Mouse (Mus musculus) stomach, postnatal 0 days (tissue): ENCODE data around the gene Acot3.

Experiments
- CTCF ChIP-seq: IDR thresholded peaks from 2 replicates; pipeline ENCODE4 v1.5.1; 2016; ENCODE audit warnings: antibody characterized with exemption, low read depth, mild to moderate bottlenecking, moderate library complexity
- EP300 ChIP-seq: optimal IDR thresholded peaks from 2 replicates; pipeline ENCODE3; 2016; ENCODE audit warnings: antibody characterized with exemption

GRCm38 (mm10) chr12:84010201-84010600 is 41.7 kb upstream of the Acot3 start:
- no peak for TF ChIP-seq EP300
- TF ChIP-seq CTCF: no peak
